Mouse (Mus musculus) MEL (cell line): Measurements from ENCODE around the gene Vcl. TPM values are rescaled to one million over a fixed set of nuclear protein-coding genes. Genes with fewer than 3 reads are reported as not detected.

Experiments used
- DNase-seq: peaks from one replicate; pipeline ENCODE4 v3.0.0; 2011; ENCODE audit warnings: low read depth, low spot score
- H3K27ac ChIP-seq: 2 replicates; pipeline ENCODE4 v1.5.1; 2012; ENCODE audit warnings: low read depth, mild to moderate bottlenecking, control low read depth, low read length, moderate library complexity; ENCODE audit not compliant: control insufficient read depth
- H3K27me3 ChIP-seq, 2 experiments: fragments of 150-350 bp in 1 of 2; sonication (generic) in 1 of 2; 2 replicates each; pipeline ENCODE4 v1.6.1; 2012; ENCODE audit warnings: low read length in 2 of 2, mild to moderate bottlenecking in 2 of 2, improper control_type of control experiment in 1 of 2, moderate library complexity in 1 of 2; ENCODE audit not compliant: insufficient read depth in 2 of 2, control insufficient read depth in 1 of 2
- H3K36me3 ChIP-seq, 2 experiments: 2 replicates each; pipeline ENCODE4 v1.6.1; 2012 to 2014; ENCODE audit warnings: low read length in 2 of 2, improper control_type of control experiment in 1 of 2, inconsistent platforms in 1 of 2, mild to moderate bottlenecking in 1 of 2; ENCODE audit not compliant: insufficient read depth in 2 of 2, control insufficient read depth in 1 of 2
- H3K4me1 ChIP-seq, 2 experiments: fragments of 150-350 bp in 1 of 2; sonication (generic) in 1 of 2; 2 replicates each; pipeline ENCODE4 v1.6.1; 2012; ENCODE audit warnings: low read length in 2 of 2, improper control_type of control experiment in 1 of 2, mild to moderate bottlenecking in 1 of 2; ENCODE audit not compliant: insufficient read depth in 2 of 2, control insufficient read depth in 1 of 2
- H3K4me3 ChIP-seq, 2 experiments: fragments of 150-350 bp in 1 of 2; sonication (generic) in 1 of 2; 2 replicates each; pipeline ENCODE4 v1.5.1; 2012; ENCODE audit warnings: low read depth in 2 of 2, low read length in 2 of 2, mild to moderate bottlenecking in 2 of 2, moderate library complexity in 2 of 2, control low read depth in 1 of 2, improper control_type of control experiment in 1 of 2; ENCODE audit not compliant: control insufficient read depth in 1 of 2, insufficient read depth in 1 of 2
- H3K79me2 ChIP-seq: 2 replicates; pipeline ENCODE4 v1.6.1; 2012; ENCODE audit warnings: mild to moderate bottlenecking, low read length, moderate library complexity; ENCODE audit not compliant: control insufficient read depth, poor library complexity, insufficient read depth
- H3K9ac ChIP-seq: 2 replicates; pipeline ENCODE4 v1.6.1; 2012; ENCODE audit warnings: low read depth, mild to moderate bottlenecking, control low read depth, low read length, moderate library complexity; ENCODE audit not compliant: control insufficient read depth, poor library complexity, severe bottlenecking
- H3K9me3 ChIP-seq: fragments of 150-350 bp; sonication (generic); replicated peaks from 2 replicates; pipeline ENCODE4 v1.6.1; 2012; ENCODE audit warnings: mild to moderate bottlenecking, low read length, improper control_type of control experiment, moderate library complexity; ENCODE audit not compliant: insufficient read depth
- BHLHE40 ChIP-seq: IDR thresholded peaks from 2 replicates; pipeline ENCODE4 v1.6.1; 2012; ENCODE audit warnings: low read depth, mild to moderate bottlenecking, inconsistent platforms, low read length, improper control_type of control experiment, borderline replicate concordance
- CHD2 ChIP-seq: IDR thresholded peaks from 2 replicates; pipeline ENCODE4 v1.6.1; 2011; ENCODE audit warnings: low read length, improper control_type of control experiment
- CTCF ChIP-seq, 3 experiments: IDR thresholded peaks in 2 of 3; conservative IDR thresholded peaks in 1 of 3; 2 replicates each; pipeline ENCODE4 v1.5.1; 2011 to 2012; ENCODE audit warnings: low read length in 3 of 3, low read depth in 2 of 3, mild to moderate bottlenecking in 2 of 3, improper control_type of control experiment in 1 of 3, inconsistent platforms in 1 of 3, mixed read lengths in 1 of 3, moderate library complexity in 1 of 3; ENCODE audit not compliant: control insufficient read depth in 1 of 3, insufficient read depth in 1 of 3, poor library complexity in 1 of 3, severe bottlenecking in 1 of 3
- E2F4 ChIP-seq: IDR thresholded peaks from 2 replicates; pipeline ENCODE4 v1.6.1; 2011; ENCODE audit warnings: low read depth, low read length, improper control_type of control experiment, borderline replicate concordance
- ELF1 ChIP-seq: IDR thresholded peaks from 2 replicates; pipeline ENCODE4 v1.6.1; 2014; ENCODE audit warnings: low read depth, mild to moderate bottlenecking, inconsistent platforms, low read length, improper control_type of control experiment, moderate library complexity
- EP300 ChIP-seq, 2 experiments: IDR thresholded peaks; 2 replicates each; pipeline ENCODE4 v1.6.1; 2011; ENCODE audit warnings: improper control_type of control experiment in 2 of 2, low read length in 2 of 2, low read depth in 1 of 2, mild to moderate bottlenecking in 1 of 2
- ETS1 ChIP-seq: IDR thresholded peaks from 2 replicates; pipeline ENCODE4 v1.6.1; 2012; ENCODE audit warnings: low read depth, mild to moderate bottlenecking, inconsistent platforms, low read length, improper control_type of control experiment, moderate library complexity
- GABPA ChIP-seq: IDR thresholded peaks from 2 replicates; pipeline ENCODE4 v1.6.1; 2012; ENCODE audit warnings: low read depth, mild to moderate bottlenecking, inconsistent platforms, low read length, improper control_type of control experiment, moderate library complexity
- GATA1 ChIP-seq: IDR thresholded peaks from 2 replicates; pipeline ENCODE4 v1.6.1; 2011; ENCODE audit warnings: low read depth, low read length, improper control_type of control experiment
- HCFC1 ChIP-seq: IDR thresholded peaks from 2 replicates; pipeline ENCODE4 v1.6.1; 2012; ENCODE audit warnings: low read depth, mild to moderate bottlenecking, inconsistent platforms, low read length, improper control_type of control experiment, moderate library complexity
- JUND ChIP-seq: IDR thresholded peaks from 2 replicates; pipeline ENCODE4 v1.6.1; 2011; ENCODE audit warnings: low read depth, mild to moderate bottlenecking, improper control_type of control experiment, low read length
- KAT2A ChIP-seq: conservative IDR thresholded peaks from 2 replicates; pipeline ENCODE4 v1.6.1; 2012; ENCODE audit warnings: low read depth, low read length, improper control_type of control experiment, inconsistent platforms
- MAX ChIP-seq: IDR thresholded peaks from 2 replicates; pipeline ENCODE4 v1.6.1; 2011; ENCODE audit warnings: low read length, improper control_type of control experiment
- MEF2A ChIP-seq: IDR thresholded peaks from 2 replicates; pipeline ENCODE4 v1.6.1; 2014; ENCODE audit warnings: low read depth, mild to moderate bottlenecking, inconsistent platforms, low read length, improper control_type of control experiment; ENCODE audit not compliant: poor library complexity, insufficient replicate concordance, severe bottlenecking; ENCODE audit errors: extremely low read depth
- MYB ChIP-seq: IDR thresholded peaks from 2 replicates; pipeline ENCODE4 v1.6.1; 2011; ENCODE audit warnings: mild to moderate bottlenecking, low read depth, low read length, improper control_type of control experiment
- NELFE ChIP-seq: IDR thresholded peaks from 2 replicates; pipeline ENCODE4 v1.6.1; 2011; ENCODE audit warnings: low read depth, low read length, improper control_type of control experiment
- NRF1 ChIP-seq: IDR thresholded peaks from 2 replicates; pipeline ENCODE4 v1.6.1; 2014; ENCODE audit warnings: low read depth, mild to moderate bottlenecking, inconsistent platforms, low read length, improper control_type of control experiment, moderate library complexity; ENCODE audit not compliant: poor library complexity, insufficient read depth, severe bottlenecking
- POLR2AphosphoS5 ChIP-seq: IDR thresholded peaks from 2 replicates; pipeline ENCODE4 v1.6.1; 2012; ENCODE audit warnings: low read depth, borderline replicate concordance, mild to moderate bottlenecking, inconsistent platforms, low read length, moderate library complexity, mixed read lengths
- RAD21 ChIP-seq: IDR thresholded peaks from 2 replicates; pipeline ENCODE4 v1.6.1; 2011; ENCODE audit warnings: mild to moderate bottlenecking, low read depth, low read length, improper control_type of control experiment
- RCOR1 ChIP-seq: IDR thresholded peaks from 2 replicates; pipeline ENCODE4 v1.6.1; 2012; ENCODE audit warnings: low read depth, mild to moderate bottlenecking, inconsistent platforms, low read length, improper control_type of control experiment
- SIN3A ChIP-seq: IDR thresholded peaks from 2 replicates; pipeline ENCODE4 v1.6.1; 2012; ENCODE audit warnings: low read length, improper control_type of control experiment, inconsistent platforms
- SMC3 ChIP-seq: IDR thresholded peaks from 2 replicates; pipeline ENCODE4 v1.6.1; 2011; ENCODE audit warnings: low read depth, low read length, improper control_type of control experiment
- TCF12 ChIP-seq: IDR thresholded peaks from 2 replicates; pipeline ENCODE4 v1.6.1; 2014; ENCODE audit warnings: low read depth, mild to moderate bottlenecking, inconsistent platforms, low read length, improper control_type of control experiment, moderate library complexity
- UBTF ChIP-seq: IDR thresholded peaks from 2 replicates; pipeline ENCODE4 v1.6.1; 2012; ENCODE audit warnings: low read depth, mild to moderate bottlenecking, inconsistent platforms, low read length, improper control_type of control experiment, moderate library complexity, borderline replicate concordance; ENCODE audit not compliant: insufficient read depth
- USF1 ChIP-seq: IDR thresholded peaks from 2 replicates; pipeline ENCODE4 v1.6.1; 2014; ENCODE audit warnings: low read depth, mild to moderate bottlenecking, inconsistent platforms, low read length, improper control_type of control experiment, moderate library complexity
- USF2 ChIP-seq, 2 experiments: IDR thresholded peaks; 2 replicates each; pipeline ENCODE4 v1.6.1; 2011 to 2012; ENCODE audit warnings: improper control_type of control experiment in 2 of 2, low read length in 2 of 2, borderline replicate concordance in 1 of 2, inconsistent platforms in 1 of 2, low read depth in 1 of 2, mild to moderate bottlenecking in 1 of 2; ENCODE audit not compliant: insufficient read depth in 1 of 2
- ZKSCAN1 ChIP-seq: IDR thresholded peaks from 2 replicates; pipeline ENCODE4 v1.6.1; 2012; ENCODE audit warnings: low read depth, mild to moderate bottlenecking, inconsistent platforms, low read length, improper control_type of control experiment, moderate library complexity
- ZMIZ1 ChIP-seq: IDR thresholded peaks from 2 replicates; pipeline ENCODE4 v1.6.1; 2012; ENCODE audit warnings: low read depth, mild to moderate bottlenecking, inconsistent platforms, low read length, improper control_type of control experiment, moderate library complexity
- ZNF384 ChIP-seq: IDR thresholded peaks from 2 replicates; pipeline ENCODE4 v1.6.1; 2012; ENCODE audit warnings: low read depth, mild to moderate bottlenecking, inconsistent platforms, low read length, improper control_type of control experiment
- polyA plus RNA-seq, 2 experiments: library from polyadenylated mRNA; stranded (reverse) in 1 of 2; unstranded in 1 of 2; fragments of >175 nt in 1 of 2; fragments of >200 nt in 1 of 2; gene quantifications; 2 replicates each; pipeline versions ENCODE4 v1.2.1 to v1.2.4; 2012; ENCODE audit warnings: low replicate concordance in 2 of 2, low read depth in 1 of 2; ENCODE audit not compliant: insufficient read length in 2 of 2, insufficient read depth in 1 of 2, missing spikeins in 1 of 2
- total RNA-seq: library from RNA; depleted of rRNA; stranded (reverse); fragments of 300-350 nt; gene quantifications from 2 replicates; pipeline ENCODE4 v1.2.3, GENCODE M21; 2012

The Vcl gene
- total and polyA plus RNA-seq, 3 experiments: 11.7 to 30.3 TPM; not detected in 1

GRCm38 (mm10) chr14:20938860-20939259 lies 9.7 kb downstream of the Vcl start:
- peaks cover 12 to 24% of the 10 kb centered on the region in 2 experiments for H3K4me1 ChIP-seq
- TF ChIP-seq SMC3: no peak
- TF ChIP-seq USF2 (IDR thresholded peaks at IDR 0.05; ENCODE audit: borderline replicate concordance in 1 of 2, insufficient read depth in 1 of 2, low read depth in 1 of 2, low read length in 2 of 2): no peak
- TF ChIP-seq EP300 (IDR thresholded peaks at IDR 0.05; ENCODE audit: low read depth in 1 of 2, low read length in 2 of 2): peak in 1 of 2 experiments; percentile 53; a peak in 3 of 4 replicates
- 0 out of 2 replicates have a peak, but pooled peaks have one; percentile 36 for TF ChIP-seq ETS1
- TF ChIP-seq POLR2AphosphoS5: no peak
- no peak for TF ChIP-seq MYB
- no peak for TF ChIP-seq NELFE
- TF ChIP-seq HCFC1: no peak
- no peak for TF ChIP-seq BHLHE40
- no peak; the same call in 1 of the 2 replicates for TF ChIP-seq GATA1
- TF ChIP-seq ZNF384: no peak
- TF ChIP-seq CHD2: no peak
- TF ChIP-seq ELF1: no peak
- TF ChIP-seq NRF1: no peak
- TF ChIP-seq SIN3A: no peak; the same call in 1 of the 2 replicates
- no peak for TF ChIP-seq JUND
- no peak for TF ChIP-seq MEF2A
- TF ChIP-seq ZMIZ1: no peak
- TF ChIP-seq ZKSCAN1: no peak
- no peak for TF ChIP-seq KAT2A
- TF ChIP-seq TCF12: peak; percentile 39; the same call in 1 of the 2 replicates
- TF ChIP-seq MAX: no peak
- no peak for TF ChIP-seq E2F4
- 0 out of 2 replicates have a peak, but pooled peaks have one; percentile 41 for TF ChIP-seq RCOR1
- no peak for TF ChIP-seq USF1
- no peak for TF ChIP-seq CTCF (IDR thresholded peaks at IDR 0.05 in 2 of 3, conservative IDR thresholded peaks at IDR 0.05 in 1 of 3; ENCODE audit: control insufficient read depth in 1 of 3, insufficient read depth in 1 of 3, low read depth in 2 of 3, low read length in 3 of 3, poor library complexity in 1 of 3, severe bottlenecking in 1 of 3)
- TF ChIP-seq RAD21: no peak
- TF ChIP-seq UBTF: no peak
- no peak for TF ChIP-seq GABPA
- TF ChIP-seq, all 39 proteins: peak for 4
- no peaks in the 10 kb centered on the region for H3K9me3 ChIP-seq
- DNase-seq: peak; percentile 64
- peak overlapping the region; percentile 84 for H3K27ac ChIP-seq
- H3K79me2 ChIP-seq: peaks cover 6% of the 10 kb centered on the region; the same call in 1 of the 2 replicates
- H3K4me3 ChIP-seq: no peak overlapping the region
- H3K36me3 ChIP-seq: peaks cover 0 to 45% of the 10 kb centered on the region in 2 experiments; a peak in 2 of 4 replicates
- H3K9ac ChIP-seq: peak overlapping the region; percentile 45
- H3K27me3 ChIP-seq: no peaks in the 10 kb centered on the region
